Mouse (Mus musculus): ENCODE measurements at regions not wholly inside any gene's neighbourhood (a gene's known extent, or its start where the extent isn't known, plus 50 kb on each side); places are given as distances from the start of the nearest gene placed in this dataset.

GRCm38 (mm10) chr13:18063677-18064076 lies 70.5 kb upstream of the Yae1d1 start:
- no peak for DNase-seq (ENCODE audit: low spot score)
- Histone ChIP-seq H3K9me3 (replicated peaks) (no peaks in the 10 kb centered on the region), H3K27me3 (ENCODE audit: low read depth, poor library complexity, severe bottlenecking) (no peaks in the 10 kb centered on the region), H3K27ac (replicated peaks) (no peak overlapping the region), H3K36me3 (no peaks in the 10 kb centered on the region), H3K4me1 (no peaks in the 10 kb centered on the region), H3K4me3 (no peak overlapping the region)
- 96% methylated on average over 8 of the region's 8 CpGs for WGBS

- 91% methylated on average over 2 of the region's 2 CpGs for WGBS
- H3K27ac ChIP-seq (replicated peaks), result no peak overlapping the region
- H3K4me3 ChIP-seq, result no peak overlapping the region
- no peaks in the 10 kb centered on the region for H3K4me1 ChIP-seq
- no peaks in the 10 kb centered on the region for H3K36me3 ChIP-seq
- H3K27me3 ChIP-seq (ENCODE audit: low read depth, poor library complexity, severe bottlenecking), result no peaks in the 10 kb centered on the region
- no peaks in the 10 kb centered on the region for H3K9me3 ChIP-seq (replicated peaks)
- no peak for DNase-seq (ENCODE audit: low spot score)
Observed at GRCm38 (mm10) chr13:18060265-18060664, 67.1 kb upstream of the Yae1d1 start.

GRCm38 (mm10) chr13:18057231-18057912 lies 64.2 kb upstream of the Yae1d1 start:
- Histone ChIP-seq H3K36me3 (no peaks in the 10 kb centered on the region), H3K27ac (replicated peaks) (no peak overlapping the region), H3K4me1 (no peaks in the 10 kb centered on the region), H3K4me3 (no peak overlapping the region), H3K27me3 (ENCODE audit: low read depth, poor library complexity, severe bottlenecking) (no peaks in the 10 kb centered on the region), H3K9me3 (replicated peaks) (peaks cover 9% of the 10 kb centered on the region)
- peak; percentile 46 for DNase-seq (ENCODE audit: low spot score)
- 40% methylated on average over 8 of the region's 8 CpGs for WGBS

GRCm38 (mm10) chr13:18056816-18057215 lies 63.7 kb upstream of the Yae1d1 start:
- Histone ChIP-seq H3K27ac (replicated peaks) (no peak overlapping the region), H3K27me3 (ENCODE audit: low read depth, poor library complexity, severe bottlenecking) (no peaks in the 10 kb centered on the region), H3K36me3 (no peaks in the 10 kb centered on the region), H3K9me3 (replicated peaks) (peaks cover 9% of the 10 kb centered on the region), H3K4me1 (no peaks in the 10 kb centered on the region), H3K4me3 (no peak overlapping the region)
- DNase-seq (ENCODE audit: low spot score), result no peak
- WGBS, result 73% methylated on average over 3 of the region's 3 CpGs

- no peaks in the 10 kb centered on the region for H3K9me3 ChIP-seq (replicated peaks)
- no peaks in the 10 kb centered on the region for H3K36me3 ChIP-seq
- no peak overlapping the region for H3K27ac ChIP-seq (replicated peaks)
- H3K4me3 ChIP-seq, result no peak overlapping the region
- H3K27me3 ChIP-seq (ENCODE audit: low read depth, poor library complexity, severe bottlenecking), result no peaks in the 10 kb centered on the region
- 85% methylated on average over 6 of the region's 6 CpGs for WGBS
- H3K4me1 ChIP-seq, result no peaks in the 10 kb centered on the region
- DNase-seq (ENCODE audit: low spot score), result no peak
Observed at GRCm38 (mm10) chr13:18043154-18043553, 50.0 kb upstream of the Yae1d1 start.
